16 mouse cellular contexts compared by ENCODE assay signal in genomic region chr7:99704736-99705519, GRCm38 (mm10). TPM values are rescaled to one million over a fixed set of nuclear protein-coding genes. Genes with fewer than 3 reads are reported as not detected.
A peak's percentile ranks its signal among the peaks of the same experiment; 100 is the strongest.
DNase-seq lines count a peak whose midpoint lies in the region; ATAC-seq and TF ChIP-seq lines count a peak whose summit lies in the region.
"Had no signal": no experiment of that assay in that cellular context is flagged by ENCODE, and none has a peak within 500 bp of the region (broad histone marks: within the 10 kb centered on the region; RNA-seq: fewer than 3 reads in every experiment).

No protein-coding gene starts in this region.

- H3K4me3 ChIP-seq in heart, embryonic 16.5 days (ENCODE audit: low read length) = no peak overlapping the region
- H3K4me3 ChIP-seq in lung, embryonic 14.5 days (ENCODE audit: low read depth, low read length) = no peak overlapping the region
- no peak overlapping the region for H3K4me3 ChIP-seq in hindbrain, embryonic 15.5 days
- no peak overlapping the region for H3K4me3 ChIP-seq in midbrain, embryonic 16.5 days (ENCODE audit: low read depth, low read length)
- H3K4me3 ChIP-seq: forebrain, embryonic 13.5 days; limb, embryonic 12.5 days had no signal

- H3K4me2 ChIP-seq in heart, embryonic 16.5 days (ENCODE audit: low read depth, low read length) = no peak overlapping the region
- H3K4me2 ChIP-seq in lung, embryonic 14.5 days = no peak overlapping the region
- peak overlapping the region; percentile 17; the same call in 1 of the 2 replicates for H3K4me2 ChIP-seq in hindbrain, embryonic 15.5 days
- no peak overlapping the region for H3K4me2 ChIP-seq in midbrain, embryonic 16.5 days (ENCODE audit: low read length)
- H3K4me2 ChIP-seq: forebrain, embryonic 13.5 days; limb, embryonic 12.5 days had no signal

- DNase-seq in heart, postnatal 25 days (ENCODE audit: low spot score) = no peak
- DNase-seq in lung, embryonic 14.5 days = no peak
- no peak for DNase-seq in lung, postnatal 10 days
- DNase-seq in testis, postnatal 10 days (ENCODE audit: low spot score) = no peak
- DNase-seq: cerebellum, adult 9-11 months; gastrocnemius, postnatal 10 days; lung, adult 18-20 months had no signal

- H3K9ac ChIP-seq in heart, embryonic 16.5 days (ENCODE audit: low read length) = no peak overlapping the region
- H3K9ac ChIP-seq in lung, embryonic 14.5 days = no peak overlapping the region
- H3K9ac ChIP-seq in hindbrain, embryonic 15.5 days = no peak overlapping the region
- H3K9ac ChIP-seq in midbrain, embryonic 16.5 days (ENCODE audit: low read depth, low read length) = no peak overlapping the region
- H3K9ac ChIP-seq: forebrain, embryonic 13.5 days; limb, embryonic 12.5 days had no signal

- H3K9me3 ChIP-seq in heart, embryonic 16.5 days (replicated peaks; ENCODE audit: control insufficient read depth, low read length) = no peaks in the 10 kb centered on the region
- H3K9me3 ChIP-seq in lung, embryonic 14.5 days (ENCODE audit: low read depth, low read length) = no peaks in the 10 kb centered on the region
- no peaks in the 10 kb centered on the region for H3K9me3 ChIP-seq in hindbrain, embryonic 15.5 days
- H3K9me3 ChIP-seq in midbrain, embryonic 16.5 days (replicated peaks; ENCODE audit: control insufficient read depth, low read length, poor library complexity, severe bottlenecking) = no peaks in the 10 kb centered on the region
- H3K9me3 ChIP-seq: forebrain, embryonic 13.5 days; limb, embryonic 12.5 days had no signal

- peaks cover 5% of the 10 kb centered on the region for H3K27me3 ChIP-seq in heart, embryonic 16.5 days (ENCODE audit: control insufficient read depth, insufficient read depth, low read length)
- H3K27me3 ChIP-seq in lung, embryonic 14.5 days (ENCODE audit: insufficient read depth, low read length) = no peaks in the 10 kb centered on the region
- no peaks in the 10 kb centered on the region for H3K27me3 ChIP-seq in hindbrain, embryonic 15.5 days
- H3K27me3 ChIP-seq in midbrain, embryonic 16.5 days (ENCODE audit: control insufficient read depth, insufficient read depth, low read depth, low read length) = no peaks in the 10 kb centered on the region
- H3K27me3 ChIP-seq: forebrain, embryonic 13.5 days had no signal

- no peak for ATAC-seq in heart, embryonic 16.5 days (replicated peaks; ENCODE audit: extremely low read depth, insufficient read depth, low FRiP score)
- no peak for ATAC-seq in lung, embryonic 14.5 days (ENCODE audit: insufficient read depth)
- no peak for ATAC-seq in hindbrain, embryonic 15.5 days (ENCODE audit: low FRiP score, low read depth)
- no peak for ATAC-seq in midbrain, embryonic 16.5 days
- ATAC-seq: forebrain, embryonic 13.5 days had no signal

- 93% methylated on average over 3 of the region's 3 CpGs for WGBS in heart, embryonic 16.5 days
- WGBS in lung, embryonic 14.5 days = 78% methylated on average over 3 of the region's 3 CpGs
- WGBS in hindbrain, embryonic 15.5 days = 77% methylated on average over 3 of the region's 3 CpGs
- 81% methylated on average over 3 of the region's 3 CpGs for WGBS in midbrain, embryonic 16.5 days

- 0 out of 2 replicates have a peak overlapping the region, but pooled peaks have one; percentile 20 for H3K27ac ChIP-seq in heart, embryonic 16.5 days (ENCODE audit: low read length)
- H3K27ac ChIP-seq in lung, embryonic 14.5 days (ENCODE audit: low read depth) = 0 out of 2 replicates have a peak overlapping the region, but pooled peaks have one; percentile 24
- H3K27ac ChIP-seq in hindbrain, embryonic 15.5 days (replicated peaks) = no peak overlapping the region; the same call in 1 of the 2 replicates
- H3K27ac ChIP-seq in midbrain, embryonic 16.5 days (ENCODE audit: low read length) = 0 out of 2 replicates have a peak overlapping the region, but pooled peaks have one; percentile 13
- H3K27ac ChIP-seq: forebrain, embryonic 13.5 days; limb, embryonic 12.5 days had no signal

- H3K4me1 ChIP-seq in heart, embryonic 16.5 days (ENCODE audit: control insufficient read depth, insufficient read depth, low read length) = peaks cover 10% of the 10 kb centered on the region
- peaks cover 26% of the 10 kb centered on the region for H3K4me1 ChIP-seq in lung, embryonic 14.5 days (ENCODE audit: insufficient read depth)
- H3K4me1 ChIP-seq in hindbrain, embryonic 15.5 days (replicated peaks) = peaks cover 8% of the 10 kb centered on the region; the same call in 1 of the 2 replicates
- no peaks in the 10 kb centered on the region for H3K4me1 ChIP-seq in midbrain, embryonic 16.5 days (ENCODE audit: control insufficient read depth, insufficient read depth, low read length)

- TF ChIP-seq CTCF in lung, embryonic 14.5 days (IDR thresholded peaks at IDR 0.05; ENCODE audit: low read depth) = no peak

- H3K36me3 ChIP-seq in heart, embryonic 16.5 days (ENCODE audit: control insufficient read depth, insufficient read depth) = no peaks in the 10 kb centered on the region
- no peaks in the 10 kb centered on the region for H3K36me3 ChIP-seq in lung, embryonic 14.5 days (ENCODE audit: insufficient read depth)
- no peaks in the 10 kb centered on the region for H3K36me3 ChIP-seq in hindbrain, embryonic 15.5 days
- no peaks in the 10 kb centered on the region for H3K36me3 ChIP-seq in midbrain, embryonic 16.5 days (ENCODE audit: control insufficient read depth, insufficient read depth, low read length)
- H3K36me3 ChIP-seq: limb, embryonic 12.5 days had no signal

- intact Hi-C loops in heart, postnatal 25 days (cut with DNase I) = no loop called here

RNA-seq across cellular contexts. Expression of gene Slco2b1, which starts 6.2 kb away (rescaled TPM):
- 3.7 and 3.8 TPM in 2 replicates for polyA plus RNA-seq in heart, embryonic 16.5 days (2015; fragmentation: Nextera tagmentation; extraction: Ambion mirVana)
- 1 to 10 TPM; 7.2 to 8.1 TPM for total RNA-seq in heart, postnatal 25 days (2021)
- polyA plus RNA-seq in lung, embryonic 14.5 days (2014; fragmentation: Nextera tagmentation; extraction: Ambion mirVana) = 2.9 and 4.0 TPM in 2 replicates
- 6.7 and 7.1 TPM in 2 replicates for polyA plus RNA-seq in hindbrain, embryonic 15.5 days (2015; fragmentation: Nextera tagmentation; extraction: Ambion mirVana)
- polyA plus RNA-seq in midbrain, embryonic 16.5 days (2015; fragmentation: Nextera tagmentation; extraction: Ambion mirVana) = 5.9 and 6.5 TPM in 2 replicates

RNA-seq across cellular contexts. Expression of gene Olfr520, which starts 25.1 kb away (rescaled TPM):
- not detected in 2 replicates for polyA plus RNA-seq in heart, embryonic 16.5 days (2015; fragmentation: Nextera tagmentation; extraction: Ambion mirVana)
- not detected for total RNA-seq in heart, postnatal 25 days (2021)
- polyA plus RNA-seq in lung, embryonic 14.5 days (2014; fragmentation: Nextera tagmentation; extraction: Ambion mirVana) = not detected in 2 replicates
- polyA plus RNA-seq in hindbrain, embryonic 15.5 days (2015; fragmentation: Nextera tagmentation; extraction: Ambion mirVana) = not detected in 2 replicates
- not detected in 2 replicates for polyA plus RNA-seq in midbrain, embryonic 16.5 days (2015; fragmentation: Nextera tagmentation; extraction: Ambion mirVana)
- total RNA-seq: gastrocnemius, postnatal 10 days; layer of hippocampus, postnatal 25 days had no signal
- polyA plus RNA-seq: embryonic facial prominence, embryonic 11.5 days; forebrain, embryonic 13.5 days; kidney, embryonic 16.5 days; limb, embryonic 12.5 days had no signal

RNA-seq across cellular contexts. Expression of gene Olfr521, which starts 58.4 kb away (rescaled TPM):
- not detected in 2 replicates for polyA plus RNA-seq in heart, embryonic 16.5 days (2015; fragmentation: Nextera tagmentation; extraction: Ambion mirVana)
- total RNA-seq in heart, postnatal 25 days (2021) = not detected
- polyA plus RNA-seq in lung, embryonic 14.5 days (2014; fragmentation: Nextera tagmentation; extraction: Ambion mirVana) = not detected in 2 replicates
- not detected in 2 replicates for polyA plus RNA-seq in hindbrain, embryonic 15.5 days (2015; fragmentation: Nextera tagmentation; extraction: Ambion mirVana)
- not detected in 2 replicates for polyA plus RNA-seq in midbrain, embryonic 16.5 days (2015; fragmentation: Nextera tagmentation; extraction: Ambion mirVana)
- total RNA-seq: gastrocnemius, postnatal 10 days; heart, postnatal 36 days; layer of hippocampus, postnatal 25 days had no signal
- polyA plus RNA-seq: embryonic facial prominence, embryonic 11.5 days; forebrain, embryonic 13.5 days; kidney, embryonic 16.5 days; limb, embryonic 12.5 days had no signal
